Mouse (Mus musculus): Measurements from ENCODE around the gene Hmgb1. TPM values are rescaled to one million over a fixed set of nuclear protein-coding genes. Genes with fewer than 3 reads are reported as not detected.

Hmgb1 gene
- polyA plus RNA-seq, 1 experiment: 110 TPM

DNA sequence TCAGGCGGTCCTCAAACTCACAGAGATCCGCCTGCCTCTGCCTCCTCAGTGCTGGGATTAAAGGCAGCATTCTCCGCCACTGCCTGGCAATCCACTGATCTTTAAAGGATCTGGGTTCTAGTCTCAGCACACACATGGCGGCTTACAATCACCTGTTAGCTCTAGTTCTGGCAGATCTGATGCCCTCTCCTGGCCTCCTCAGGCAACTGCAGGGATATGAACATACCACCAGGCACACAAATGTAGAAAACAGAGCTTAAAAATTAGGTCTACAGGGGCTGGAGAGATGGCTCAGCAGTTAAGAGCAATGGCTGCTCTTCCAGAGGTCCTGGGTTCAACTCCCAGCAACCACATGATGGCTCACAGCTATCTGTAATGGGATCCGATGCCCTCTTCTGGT is 112.7 kb downstream of the Hmgb1 start:
- Histone ChIP-seq H3K27me3 (ENCODE audit: control insufficient read depth, insufficient read depth, low read length, poor library complexity, severe bottlenecking) (no peaks in the 10 kb centered on the region), H3K4me1 (ENCODE audit: control insufficient read depth, insufficient read depth, low read length) (no peaks in the 10 kb centered on the region), H3K9me3 (replicated peaks; ENCODE audit: control insufficient read depth, insufficient read depth, low read length, poor library complexity, severe bottlenecking) (no peaks in the 10 kb centered on the region), H3K36me3 (ENCODE audit: control insufficient read depth, insufficient read depth, low read length, poor library complexity, severe bottlenecking) (no peaks in the 10 kb centered on the region), H3K9ac (ENCODE audit: low read depth, poor library complexity, severe bottlenecking) (no peak overlapping the region), H3K4me3 (ENCODE audit: low read depth, low read length) (no peak overlapping the region), H3K27ac (ENCODE audit: insufficient read depth, low read length) (no peak overlapping the region)
- TF ChIP-seq EP300 (IDR thresholded peaks at IDR 0.05; ENCODE audit: insufficient read depth, low read depth, low read length) (no peak), CTCF (IDR thresholded peaks at IDR 0.05; ENCODE audit: low read depth, low read length) (peak; percentile 46)

DNA sequence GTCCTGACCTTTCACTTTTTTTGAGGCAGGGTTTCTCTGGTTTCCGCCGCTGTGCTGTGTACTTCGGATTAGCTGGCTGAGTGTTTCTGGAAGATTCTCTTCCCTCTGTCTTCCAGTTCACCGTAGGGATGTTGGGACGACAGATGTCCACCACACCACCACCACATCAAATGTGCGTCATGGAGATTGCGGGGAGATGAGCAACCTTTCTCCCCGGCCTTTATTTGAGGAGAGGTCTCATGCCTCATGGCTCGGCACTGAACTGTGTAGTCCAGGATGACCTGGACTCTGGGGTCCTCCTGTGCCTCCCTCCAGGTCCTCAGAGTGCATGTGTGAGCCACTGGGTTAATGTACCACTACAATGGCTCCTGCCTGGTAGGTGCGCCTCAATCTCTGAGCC is 115.5 kb downstream of the Hmgb1 start:
- Histone ChIP-seq H3K36me3 (ENCODE audit: control insufficient read depth, insufficient read depth, low read length, poor library complexity, severe bottlenecking) (no peaks in the 10 kb centered on the region), H3K4me3 (ENCODE audit: low read depth, low read length) (no peak overlapping the region), H3K4me1 (ENCODE audit: control insufficient read depth, insufficient read depth, low read length) (peaks cover 2% of the 10 kb centered on the region), H3K27ac (ENCODE audit: insufficient read depth, low read length) (no peak overlapping the region), H3K27me3 (ENCODE audit: control insufficient read depth, insufficient read depth, low read length, poor library complexity, severe bottlenecking) (no peaks in the 10 kb centered on the region), H3K9ac (ENCODE audit: low read depth, poor library complexity, severe bottlenecking) (no peak overlapping the region), H3K9me3 (replicated peaks; ENCODE audit: control insufficient read depth, insufficient read depth, low read length, poor library complexity, severe bottlenecking) (no peaks in the 10 kb centered on the region)
- TF ChIP-seq EP300 (IDR thresholded peaks at IDR 0.05; ENCODE audit: insufficient read depth, low read depth, low read length) (no peak), POLR2A (IDR thresholded peaks at IDR 0.05; ENCODE audit: insufficient read depth, low read length) (no peak), CTCF (IDR thresholded peaks at IDR 0.05; ENCODE audit: low read depth, low read length) (no peak)

GRCm38 (mm10) chr5:149068247-149068740 is 116.0 kb downstream of the Hmgb1 start:
- no peak for TF ChIP-seq EP300 (IDR thresholded peaks at IDR 0.05; ENCODE audit: insufficient read depth, low read depth, low read length)
- TF ChIP-seq POLR2A (IDR thresholded peaks at IDR 0.05; ENCODE audit: insufficient read depth, low read length): no peak
- TF ChIP-seq CTCF (IDR thresholded peaks at IDR 0.05; ENCODE audit: low read depth, low read length): no peak
- Histone ChIP-seq H3K36me3 (ENCODE audit: control insufficient read depth, insufficient read depth, low read length, poor library complexity, severe bottlenecking) (no peaks in the 10 kb centered on the region), H3K9me3 (replicated peaks; ENCODE audit: control insufficient read depth, insufficient read depth, low read length, poor library complexity, severe bottlenecking) (no peaks in the 10 kb centered on the region), H3K4me1 (ENCODE audit: control insufficient read depth, insufficient read depth, low read length) (peaks cover 2% of the 10 kb centered on the region), H3K27ac (ENCODE audit: insufficient read depth, low read length) (no peak overlapping the region), H3K27me3 (ENCODE audit: control insufficient read depth, insufficient read depth, low read length, poor library complexity, severe bottlenecking) (no peaks in the 10 kb centered on the region), H3K4me3 (ENCODE audit: low read depth, low read length) (no peak overlapping the region), H3K9ac (ENCODE audit: low read depth, poor library complexity, severe bottlenecking) (no peak overlapping the region)

- Histone ChIP-seq H3K27ac (ENCODE audit: insufficient read depth, low read length) (no peak overlapping the region), H3K9ac (ENCODE audit: low read depth, poor library complexity, severe bottlenecking) (no peak overlapping the region), H3K4me3 (ENCODE audit: low read depth, low read length) (no peak overlapping the region), H3K36me3 (ENCODE audit: control insufficient read depth, insufficient read depth, low read length, poor library complexity, severe bottlenecking) (no peaks in the 10 kb centered on the region), H3K9me3 (replicated peaks; ENCODE audit: control insufficient read depth, insufficient read depth, low read length, poor library complexity, severe bottlenecking) (no peaks in the 10 kb centered on the region), H3K4me1 (ENCODE audit: control insufficient read depth, insufficient read depth, low read length) (peaks cover 2% of the 10 kb centered on the region), H3K27me3 (ENCODE audit: control insufficient read depth, insufficient read depth, low read length, poor library complexity, severe bottlenecking) (no peaks in the 10 kb centered on the region)
- no peak for TF ChIP-seq EP300 (IDR thresholded peaks at IDR 0.05; ENCODE audit: insufficient read depth, low read depth, low read length)
- TF ChIP-seq CTCF (IDR thresholded peaks at IDR 0.05; ENCODE audit: low read depth, low read length): no peak
- TF ChIP-seq POLR2A (IDR thresholded peaks at IDR 0.05; ENCODE audit: insufficient read depth, low read length): no peak
Measured at GRCm38 (mm10) chr5:149067501-149067961, 116.8 kb downstream of the Hmgb1 start.

- H3K9ac ChIP-seq (ENCODE audit: low read depth, poor library complexity, severe bottlenecking): no peak overlapping the region
- no peaks in the 10 kb centered on the region for H3K36me3 ChIP-seq (ENCODE audit: control insufficient read depth, insufficient read depth, low read length, poor library complexity, severe bottlenecking)
- H3K9me3 ChIP-seq (replicated peaks; ENCODE audit: control insufficient read depth, insufficient read depth, low read length, poor library complexity, severe bottlenecking): no peaks in the 10 kb centered on the region
- TF ChIP-seq POLR2A (IDR thresholded peaks at IDR 0.05; ENCODE audit: insufficient read depth, low read length) (no peak), EP300 (IDR thresholded peaks at IDR 0.05; ENCODE audit: insufficient read depth, low read depth, low read length) (no peak)
- peaks cover 2% of the 10 kb centered on the region for H3K4me1 ChIP-seq (ENCODE audit: control insufficient read depth, insufficient read depth, low read length)
- no peaks in the 10 kb centered on the region for H3K27me3 ChIP-seq (ENCODE audit: control insufficient read depth, insufficient read depth, low read length, poor library complexity, severe bottlenecking)
- no peak overlapping the region for H3K27ac ChIP-seq (ENCODE audit: insufficient read depth, low read length)
- H3K4me3 ChIP-seq (ENCODE audit: low read depth, low read length): no peak overlapping the region
Measured at GRCm38 (mm10) chr5:149062833-149063232, 121.5 kb downstream of the Hmgb1 start.

GRCm38 (mm10) chr5:149053352-149054168 is 130.7 kb downstream of the Hmgb1 start:
- Histone ChIP-seq H3K27ac (ENCODE audit: insufficient read depth, low read length) (no peak overlapping the region), H3K4me1 (ENCODE audit: control insufficient read depth, insufficient read depth, low read length) (no peaks in the 10 kb centered on the region), H3K9ac (ENCODE audit: low read depth, poor library complexity, severe bottlenecking) (peak overlapping the region; percentile 90), H3K9me3 (replicated peaks; ENCODE audit: control insufficient read depth, insufficient read depth, low read length, poor library complexity, severe bottlenecking) (no peaks in the 10 kb centered on the region), H3K4me3 (ENCODE audit: low read depth, low read length) (peak overlapping the region; percentile 64), H3K36me3 (ENCODE audit: control insufficient read depth, insufficient read depth, low read length, poor library complexity, severe bottlenecking) (peaks cover 22% of the 10 kb centered on the region), H3K27me3 (ENCODE audit: control insufficient read depth, insufficient read depth, low read length, poor library complexity, severe bottlenecking) (no peaks in the 10 kb centered on the region)
- TF ChIP-seq POLR2A (IDR thresholded peaks at IDR 0.05; ENCODE audit: insufficient read depth, low read length) (no peak), EP300 (IDR thresholded peaks at IDR 0.05; ENCODE audit: insufficient read depth, low read depth, low read length) (no peak), CTCF (IDR thresholded peaks at IDR 0.05; ENCODE audit: low read depth, low read length) (no peak)
